Mouse (Mus musculus) testis, adult 2 months (tissue): ENCODE results near the gene Osbp2. TPM values are rescaled to one million over a fixed set of nuclear protein-coding genes. Genes with fewer than 3 reads are reported as not detected.

Experiments used
- H3K27ac ChIP-seq: fragments of 200-500 bp; 2 replicates; pipeline ENCODE4 v1.5.1; 2012; ENCODE audit warnings: low read depth, low read length; ENCODE audit not compliant: control insufficient read depth, insufficient read depth
- H3K27me3 ChIP-seq: fragments of 200-500 bp; 2 replicates; pipeline ENCODE4 v1.6.1; 2012; ENCODE audit warnings: mild to moderate bottlenecking, low read length, moderate library complexity; ENCODE audit not compliant: control insufficient read depth, insufficient read depth
- H3K36me3 ChIP-seq: fragments of 200-500 bp; 2 replicates; pipeline ENCODE4 v1.6.1; 2012; ENCODE audit warnings: mild to moderate bottlenecking, low read length; ENCODE audit not compliant: control insufficient read depth, insufficient read depth
- H3K4me1 ChIP-seq: fragments of 200-500 bp; 2 replicates; pipeline ENCODE4 v1.6.1; 2012; ENCODE audit warnings: low read length; ENCODE audit not compliant: control insufficient read depth, insufficient read depth
- H3K4me3 ChIP-seq: fragments of 200-500 bp; 2 replicates; pipeline ENCODE4 v1.5.1; 2012; ENCODE audit warnings: low read depth, mild to moderate bottlenecking, low read length, moderate library complexity, mixed read lengths; ENCODE audit not compliant: control insufficient read depth
- CTCF ChIP-seq: fragments of 200-500 bp; IDR thresholded peaks from 2 replicates; pipeline ENCODE4 v1.5.1; 2012; ENCODE audit warnings: low read depth, mild to moderate bottlenecking, inconsistent platforms, low read length, moderate library complexity; ENCODE audit not compliant: control insufficient read depth, insufficient read depth, insufficient replicate concordance
- POLR2A ChIP-seq: fragments of 200-500 bp; IDR thresholded peaks from 2 replicates; pipeline ENCODE4 v1.6.1; 2012; ENCODE audit warnings: low read depth, mild to moderate bottlenecking, inconsistent platforms, low read length, moderate library complexity; ENCODE audit not compliant: control insufficient read depth
- polyA plus RNA-seq: library from polyadenylated mRNA; depleted of rRNA; stranded (reverse); fragments of >200 nt; gene quantifications from 2 replicates; pipeline ENCODE4 v1.2.3, GENCODE M21; 2012

Gene Osbp2
- polyA plus RNA-seq, 1 experiment = 710 TPM

DNA sequence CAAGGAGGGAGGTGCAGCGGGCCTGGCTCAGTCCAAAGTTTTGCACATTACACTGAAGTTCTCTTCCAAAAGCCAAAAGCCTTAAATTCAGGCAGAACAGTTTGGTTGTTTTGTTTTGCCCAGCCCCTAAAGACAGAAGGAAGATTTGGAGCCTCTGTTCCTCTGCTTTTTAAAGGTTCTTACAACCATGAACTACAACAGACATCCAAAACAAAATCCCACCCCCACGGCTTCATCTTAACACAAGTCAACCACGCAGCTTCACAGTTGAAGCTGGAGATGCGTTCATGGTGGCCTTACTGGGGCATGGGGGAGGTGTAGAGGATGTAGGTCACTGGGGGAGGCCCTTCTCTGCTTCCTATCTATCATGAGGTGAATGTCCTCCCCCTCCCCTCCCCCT is 11.8 kb downstream of the Osbp2 start:
- Histone ChIP-seq H3K36me3 (no peaks in the 10 kb centered on the region), H3K27ac (no peak overlapping the region), H3K4me3 (no peak overlapping the region), H3K4me1 (peaks cover 10% of the 10 kb centered on the region), H3K27me3 (no peaks in the 10 kb centered on the region)
- no peak for TF ChIP-seq POLR2A

DNA sequence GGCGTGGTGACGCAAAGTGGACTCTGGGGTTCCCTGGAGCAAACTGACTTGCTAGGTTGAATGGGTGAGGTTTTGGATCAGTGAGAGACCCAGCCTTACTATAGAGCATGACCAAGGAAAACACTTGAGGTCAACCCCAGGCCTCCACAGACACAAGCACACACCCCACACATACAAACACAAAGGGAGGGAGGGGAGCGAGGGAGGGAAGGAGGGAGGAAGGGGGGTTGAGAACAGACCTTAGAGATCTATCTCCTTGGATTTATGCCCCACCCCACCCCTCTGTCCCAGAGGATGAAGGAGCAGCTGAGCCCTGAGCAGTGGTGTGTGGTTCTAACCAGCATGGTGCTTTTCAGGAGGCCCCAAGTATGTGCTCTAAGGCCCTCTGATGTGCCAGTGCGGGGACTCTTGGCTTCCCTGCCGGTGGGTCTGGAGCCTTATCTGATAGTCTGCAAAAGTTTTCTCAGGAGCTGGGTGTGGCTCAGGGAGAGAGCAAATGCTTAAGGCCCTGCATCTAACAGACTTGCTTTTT is 12.9 kb downstream of the Osbp2 start:
- no peak overlapping the region for H3K4me3 ChIP-seq
- TF ChIP-seq CTCF (no peak), POLR2A (no peak)
- H3K27ac ChIP-seq = no peak overlapping the region
- peaks cover 10% of the 10 kb centered on the region for H3K4me1 ChIP-seq
- H3K27me3 ChIP-seq = no peaks in the 10 kb centered on the region
- H3K36me3 ChIP-seq = no peaks in the 10 kb centered on the region

DNA sequence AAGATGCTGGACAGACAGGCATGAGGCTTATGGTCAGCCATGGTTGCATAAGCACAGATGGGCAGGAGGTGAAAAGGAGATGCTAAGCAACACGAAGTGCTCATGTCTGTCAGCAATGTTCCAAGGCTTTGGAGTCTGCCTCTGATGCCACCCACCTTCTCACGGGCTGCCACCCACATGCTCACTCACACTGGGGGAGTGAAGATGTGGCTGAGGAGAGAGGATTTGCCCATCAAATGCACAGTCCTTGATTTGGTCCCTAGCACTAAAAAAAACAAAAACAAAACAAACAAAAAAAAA is 13.4 kb downstream of the Osbp2 start:
- no peak for TF ChIP-seq POLR2A
- TF ChIP-seq CTCF = no peak
- no peak overlapping the region for H3K4me3 ChIP-seq
- no peaks in the 10 kb centered on the region for H3K27me3 ChIP-seq
- no peaks in the 10 kb centered on the region for H3K36me3 ChIP-seq
- no peak overlapping the region for H3K27ac ChIP-seq
- peaks cover 10% of the 10 kb centered on the region for H3K4me1 ChIP-seq

DNA sequence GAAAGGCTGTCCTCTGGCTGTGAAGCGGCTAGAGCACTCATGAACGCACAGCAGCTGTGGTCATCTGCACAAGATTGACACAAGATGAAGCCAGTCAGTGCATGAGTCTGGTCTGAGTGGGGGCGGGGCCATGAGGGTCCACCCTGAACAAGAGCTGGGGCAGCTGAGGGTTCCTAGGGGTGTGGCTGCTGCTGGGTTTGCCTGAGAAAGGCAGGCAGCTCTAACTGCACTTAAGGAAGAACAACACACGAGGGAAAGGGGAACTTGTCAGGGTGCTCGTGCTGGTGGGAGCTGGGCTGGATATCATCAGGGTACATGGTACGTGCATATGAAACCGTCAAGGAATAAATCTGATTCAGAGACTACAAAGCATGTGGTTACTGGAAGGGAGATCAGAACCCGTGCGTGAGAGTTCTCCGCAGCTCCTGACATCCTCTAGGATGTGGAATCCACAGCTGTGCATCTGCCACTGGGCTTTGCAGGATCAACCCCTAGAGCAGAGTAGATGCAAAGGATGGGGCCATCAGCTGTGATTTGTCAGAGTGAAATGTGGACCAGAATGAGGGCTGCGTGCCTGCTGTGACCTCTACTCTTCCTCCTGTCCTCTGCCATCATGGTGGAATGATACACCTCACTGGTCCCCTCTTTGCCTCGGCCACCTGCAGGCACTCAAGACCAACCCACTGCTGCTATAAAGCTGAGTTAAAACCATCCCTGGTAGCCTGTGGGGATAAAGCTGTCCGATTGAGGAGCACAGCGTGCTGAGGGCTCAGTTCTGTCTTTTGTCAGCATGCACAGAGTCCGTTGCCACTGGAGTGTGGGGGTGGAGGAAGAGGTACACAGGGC is 14.0 kb downstream of the Osbp2 start:
- Histone ChIP-seq H3K4me1 (peaks cover 10% of the 10 kb centered on the region), H3K36me3 (no peaks in the 10 kb centered on the region), H3K27ac (no peak overlapping the region), H3K4me3 (no peak overlapping the region), H3K27me3 (no peaks in the 10 kb centered on the region)
- no peak for TF ChIP-seq CTCF
- no peak for TF ChIP-seq POLR2A

DNA sequence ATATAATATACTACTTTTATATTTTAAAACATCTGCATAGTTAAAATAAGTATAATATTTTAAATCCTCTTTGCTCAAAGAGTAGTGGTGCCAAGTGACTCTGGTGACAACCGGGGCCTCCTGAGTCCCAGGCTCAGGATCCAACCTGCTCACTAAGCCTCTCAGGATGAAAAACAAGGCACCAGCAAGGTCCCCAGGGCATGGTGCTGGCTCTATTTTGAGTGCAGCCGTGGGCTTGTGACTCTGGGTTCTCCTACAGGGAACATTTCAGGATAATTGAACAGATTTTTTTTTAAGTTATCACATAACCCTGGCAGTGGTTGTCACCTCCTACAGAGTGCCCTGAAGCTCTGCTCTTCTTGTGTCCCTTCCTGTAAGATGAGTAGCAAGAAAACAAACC is 17.4 kb downstream of the Osbp2 start:
- Histone ChIP-seq H3K36me3 (no peaks in the 10 kb centered on the region), H3K27ac (no peak overlapping the region), H3K4me1 (peaks cover 10% of the 10 kb centered on the region), H3K4me3 (no peak overlapping the region), H3K27me3 (no peaks in the 10 kb centered on the region)
- TF ChIP-seq POLR2A = no peak
- TF ChIP-seq CTCF = no peak

DNA sequence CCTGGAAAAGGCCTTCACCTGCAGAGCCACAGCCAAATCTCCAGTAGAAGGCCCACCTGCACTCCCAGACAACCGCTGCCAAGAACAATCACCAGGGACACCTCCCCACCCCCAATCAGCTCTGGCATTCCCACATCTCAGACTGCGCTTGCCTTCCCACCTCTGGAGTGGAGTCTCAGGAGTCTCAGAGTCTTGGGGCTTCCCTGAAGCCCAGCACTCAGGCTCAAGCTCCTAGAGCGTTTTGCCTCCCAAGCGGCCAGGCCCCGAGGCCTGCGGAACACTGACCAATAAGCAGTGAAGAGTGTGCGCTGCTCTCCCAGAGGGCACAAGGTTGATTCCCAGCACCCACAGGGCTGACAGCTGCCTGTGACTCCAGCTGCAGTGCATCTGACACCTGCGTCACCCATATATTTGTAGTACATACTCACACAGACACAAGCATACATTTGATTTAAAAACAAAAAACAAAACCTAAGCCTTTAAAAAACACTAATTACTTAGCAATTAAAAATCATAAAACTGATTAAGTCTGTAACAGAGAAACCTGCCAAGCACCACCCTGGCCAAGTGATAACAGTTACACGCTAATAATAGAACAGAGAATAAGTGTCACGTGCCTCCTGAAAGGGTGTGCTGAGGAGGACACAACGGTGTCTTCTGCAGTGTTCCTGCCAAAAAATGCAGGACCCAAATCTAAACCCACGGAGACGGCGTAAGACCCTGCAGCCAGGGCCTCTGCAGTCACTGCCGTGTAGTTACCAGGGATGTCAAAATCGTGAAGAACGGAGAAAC is 19.6 kb downstream of the Osbp2 start:
- Histone ChIP-seq H3K4me3 (no peak overlapping the region), H3K27me3 (no peaks in the 10 kb centered on the region), H3K27ac (no peak overlapping the region), H3K4me1 (peaks cover 7% of the 10 kb centered on the region), H3K36me3 (no peaks in the 10 kb centered on the region)
- no peak for TF ChIP-seq POLR2A
- TF ChIP-seq CTCF = no peak

DNA sequence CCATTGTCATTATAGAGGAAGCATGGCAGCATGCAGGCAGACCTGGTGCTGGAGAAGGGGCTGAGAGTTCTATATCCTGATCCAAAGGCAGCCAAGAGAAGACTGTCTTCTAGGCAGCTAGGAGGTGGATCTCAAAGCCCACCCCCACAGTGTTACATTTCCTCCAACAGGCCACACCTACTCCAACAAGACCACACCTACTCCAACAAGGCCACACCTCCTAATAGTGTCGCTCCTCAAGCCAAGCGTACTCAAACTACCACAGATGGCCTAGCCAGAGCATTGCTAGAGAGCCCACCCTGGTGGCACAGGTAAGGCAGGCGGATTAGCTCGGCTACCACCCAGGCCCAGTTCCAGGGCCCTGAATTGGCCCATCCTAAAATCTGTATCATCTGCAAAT is 28.4 kb downstream of the Osbp2 start:
- TF ChIP-seq POLR2A = no peak
- TF ChIP-seq CTCF = no peak
- Histone ChIP-seq H3K4me3 (no peak overlapping the region), H3K27me3 (no peaks in the 10 kb centered on the region), H3K4me1 (peaks cover 9% of the 10 kb centered on the region), H3K27ac (no peak overlapping the region), H3K36me3 (no peaks in the 10 kb centered on the region)
